Mouse (Mus musculus): ENCODE data around the gene Kcnc3. TPM values are rescaled to one million over a fixed set of nuclear protein-coding genes. Genes with fewer than 3 reads are reported as not detected.

Kcnc3 gene
- total RNA-seq, 2 experiments from 2014 or later: 85.1 to 94.3 TPM

GRCm38 (mm10) chr7:44564486-44564885 is 26.0 kb upstream of the Kcnc3 start:
- no peak for DNase-seq (ENCODE audit: low spot score in 2 of 2)
- intact Hi-C loops (cut with DNase I): loop anchor here (5.0 kb wide), 2 partner anchors 42 to 83 kb away; partner anchors contain the start of gene Mybpc2

- no peak for DNase-seq (ENCODE audit: low spot score in 2 of 2)
- intact Hi-C loops (cut with DNase I): no loop called here
Observed at GRCm38 (mm10) chr7:44565414-44565813, 25.1 kb upstream of the Kcnc3 start.

- no peak for DNase-seq (ENCODE audit: low spot score in 2 of 2)
- intact Hi-C loops (cut with DNase I): no loop called here
Observed at GRCm38 (mm10) chr7:44568803-44569202, 21.7 kb upstream of the Kcnc3 start.

- no peak for DNase-seq (ENCODE audit: low spot score in 2 of 2)
Observed at GRCm38 (mm10) chr7:44570989-44571388, 19.5 kb upstream of the Kcnc3 start.

GRCm38 (mm10) chr7:44571811-44572210 is 18.7 kb upstream of the Kcnc3 start:
- intact Hi-C loops (cut with DNase I): no loop called here
- no peak for DNase-seq (ENCODE audit: low spot score in 2 of 2)

More at GRCm38 (mm10) chr7:44570989-44571388, 19.5 kb upstream of the Kcnc3 start:
- intact Hi-C loops (cut with DNase I): no loop called here

- no peak for DNase-seq (ENCODE audit: low spot score in 2 of 2)
- intact Hi-C loops (cut with DNase I): no loop called here
Observed at GRCm38 (mm10) chr7:44572213-44572701, 18.2 kb upstream of the Kcnc3 start, which contains the start of gene Napsa. Gene Napsa, plus strand, starts transcription at chr7:44572380.

GRCm38 (mm10) chr7:44572956-44573484 is 17.4 kb upstream of the Kcnc3 start:
- DNase-seq (ENCODE audit: low spot score in 2 of 2): no peak
- intact Hi-C loops (cut with DNase I): no loop called here

- DNase-seq (ENCODE audit: low spot score in 2 of 2): no peak
- intact Hi-C loops (cut with DNase I): no loop called here
Observed at GRCm38 (mm10) chr7:44576333-44576844, 14.1 kb upstream of the Kcnc3 start.

GRCm38 (mm10) chr7:44581637-44582036 is 8.8 kb upstream of the Kcnc3 start:
- intact Hi-C loops (cut with DNase I): no loop called here
- no peak for DNase-seq (ENCODE audit: low spot score in 2 of 2)

GRCm38 (mm10) chr7:44582709-44583108 is 7.8 kb upstream of the Kcnc3 start:
- no peak for DNase-seq (ENCODE audit: low spot score in 2 of 2)
- intact Hi-C loops (cut with DNase I): no loop called here

GRCm38 (mm10) chr7:44583146-44583545 is 7.3 kb upstream of the Kcnc3 start:
- no peak for DNase-seq (ENCODE audit: low spot score in 2 of 2)
- intact Hi-C loops (cut with DNase I): no loop called here

GRCm38 (mm10) chr7:44584265-44584804 is 6.1 kb upstream of the Kcnc3 start:
- DNase-seq (ENCODE audit: low spot score in 2 of 2): no peak
- intact Hi-C loops (cut with DNase I): no loop called here

GRCm38 (mm10) chr7:44584921-44585320 is 5.5 kb upstream of the Kcnc3 start:
- DNase-seq (ENCODE audit: low spot score in 2 of 2): no peak
- intact Hi-C loops (cut with DNase I): no loop called here

GRCm38 (mm10) chr7:44585606-44586005 is 4.9 kb upstream of the Kcnc3 start:
- DNase-seq (ENCODE audit: low spot score in 2 of 2): no peak
- intact Hi-C loops (cut with DNase I): no loop called here

- intact Hi-C loops (cut with DNase I): no loop called here
- peak; percentile 83 to 84 for DNase-seq (ENCODE audit: low spot score in 2 of 2)
Observed at GRCm38 (mm10) chr7:44586518-44586917, 3.9 kb upstream of the Kcnc3 start.

- intact Hi-C loops (cut with DNase I): no loop called here
- DNase-seq (ENCODE audit: low spot score in 2 of 2): peak; percentile 86 to 92
Observed at GRCm38 (mm10) chr7:44586930-44587329, 3.5 kb upstream of the Kcnc3 start.

GRCm38 (mm10) chr7:44587676-44588075 is 2.8 kb upstream of the Kcnc3 start:
- peak in 1 of 2 experiments; percentile 43 for DNase-seq (ENCODE audit: low spot score in 2 of 2)
- intact Hi-C loops (cut with DNase I): no loop called here

GRCm38 (mm10) chr7:44588338-44588737 is 2.1 kb upstream of the Kcnc3 start:
- intact Hi-C loops (cut with DNase I): no loop called here
- DNase-seq (ENCODE audit: low spot score in 2 of 2): no peak

- DNase-seq (ENCODE audit: low spot score in 2 of 2): peak; percentile 76 to 83
- intact Hi-C loops (cut with DNase I): no loop called here
Observed at GRCm38 (mm10) chr7:44589149-44589548, 1.3 kb upstream of the Kcnc3 start.

GRCm38 (mm10) chr7:44589946-44590345 is 518 bp upstream of the Kcnc3 start:
- DNase-seq (ENCODE audit: low spot score in 2 of 2): peak in 1 of 2 experiments; percentile 24
- intact Hi-C loops (cut with DNase I): no loop called here

Measured in left cerebral cortex, postnatal 25 days (tissue).